Mouse (Mus musculus): ENCODE measurements around the gene Olfr465-ps1.

GRCm38 (mm10) chr13:65101232-65101631 lies 36.7 kb upstream of the Olfr465-ps1 start:
- TF ChIP-seq CTCF (conservative IDR thresholded peaks at IDR 0.05 in 1 of 2, IDR thresholded peaks at IDR 0.05 in 1 of 2; ENCODE audit: low read depth in 2 of 2, low read length in 2 of 2): no peak
- no peak for TF ChIP-seq TBP (conservative IDR thresholded peaks at IDR 0.05; ENCODE audit: low read depth, low read length)
- TF ChIP-seq POLR2A (IDR thresholded peaks at IDR 0.05; ENCODE audit: low read depth, low read length): no peak
- no peak for TF ChIP-seq SIN3A (IDR thresholded peaks at IDR 0.05; ENCODE audit: low read length)
- no peak for TF ChIP-seq CHD1 (IDR thresholded peaks at IDR 0.05; ENCODE audit: low read depth, low read length)
- TF ChIP-seq PAX5 (IDR thresholded peaks at IDR 0.05; ENCODE audit: low read length): no peak
- no peak for TF ChIP-seq TCF12 (IDR thresholded peaks at IDR 0.05; ENCODE audit: low read depth, low read length)
- TF ChIP-seq KAT2A (IDR thresholded peaks at IDR 0.05; ENCODE audit: insufficient replicate concordance, low read length): no peak
- no peak for TF ChIP-seq USF1 (IDR thresholded peaks at IDR 0.05; ENCODE audit: low read depth, low read length)

Data from CH12.LX (cell line).